Mouse (Mus musculus): ENCODE measurements around the gene Krt80. TPM values are rescaled to one million over a fixed set of nuclear protein-coding genes. Genes with fewer than 3 reads are reported as not detected.

The Krt80 gene
- polyA plus RNA-seq, 1 experiment from 2014 or later = 26.3 TPM

GRCm38 (mm10) chr15:101363933-101364332, 6.0 kb downstream of the Krt80 start:
- no peaks in the 10 kb centered on the region for H3K27me3 ChIP-seq (replicated peaks; ENCODE audit: insufficient read depth, low read length)
- no peak for TF ChIP-seq CTCF (IDR thresholded peaks at IDR 0.05)
- no peak for TF ChIP-seq EP300 (IDR thresholded peaks at IDR 0.05)
- DNase-seq (ENCODE audit: low spot score) = no peak
- H3K9ac ChIP-seq (replicated peaks; ENCODE audit: low read depth) = no peak overlapping the region
- no peak for ATAC-seq
- 72% methylated on average over 6 of the region's 6 CpGs for WGBS
- H3K4me2 ChIP-seq (replicated peaks; ENCODE audit: low read depth, low read length) = peak overlapping the region; percentile 28; the same call in 1 of the 2 replicates
- no peak overlapping the region for H3K4me3 ChIP-seq (ENCODE audit: low read depth, low read length)
- H3K9me3 ChIP-seq (ENCODE audit: low read length) = no peaks in the 10 kb centered on the region
- no peaks in the 10 kb centered on the region for H3K36me3 ChIP-seq (ENCODE audit: insufficient read depth, low read length)
- H3K27ac ChIP-seq (ENCODE audit: low read length) = 0 out of 2 replicates have a peak overlapping the region, but pooled peaks have one; percentile 6
- H3K4me1 ChIP-seq (ENCODE audit: insufficient read depth, low read depth, low read length) = peaks cover 19% of the 10 kb centered on the region

DNA sequence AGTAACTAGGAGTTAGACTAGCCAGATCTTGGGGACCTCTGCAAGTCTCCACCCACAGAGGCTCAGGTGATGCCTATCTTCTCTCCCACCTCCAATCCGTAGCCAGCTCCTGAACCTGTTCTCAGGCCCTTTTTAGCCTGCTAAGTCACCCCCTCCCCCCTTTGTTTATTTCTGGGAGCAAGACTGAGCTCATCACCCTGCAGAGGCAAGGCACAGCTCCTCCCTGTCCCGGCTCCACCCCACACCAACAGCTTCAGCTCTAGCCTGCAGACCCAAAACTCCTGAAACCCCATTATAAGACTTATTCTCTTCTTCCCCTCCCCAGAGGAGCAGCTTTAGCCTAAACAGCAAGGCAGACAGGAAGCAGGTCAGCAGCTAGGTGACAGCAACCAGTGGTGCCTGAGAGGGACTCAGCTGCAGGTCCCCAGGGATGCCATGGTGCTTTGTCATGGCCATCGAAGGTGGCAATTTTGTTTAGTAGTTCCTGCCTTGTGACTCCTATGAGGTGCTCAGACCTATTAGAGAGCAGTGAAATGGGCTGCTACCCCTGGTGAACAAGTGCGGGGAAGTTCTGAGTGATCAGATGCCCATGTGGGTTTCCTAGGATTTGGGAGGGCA, 7.5 kb downstream of the Krt80 start:
- Histone ChIP-seq H3K4me1 (ENCODE audit: insufficient read depth, low read depth, low read length) (peaks cover 15% of the 10 kb centered on the region), H3K4me2 (replicated peaks; ENCODE audit: low read depth, low read length) (no peak overlapping the region), H3K36me3 (ENCODE audit: insufficient read depth, low read length) (peaks cover 5% of the 10 kb centered on the region; the same call in 1 of the 2 replicates), H3K27ac (ENCODE audit: low read length) (no peak overlapping the region), H3K27me3 (replicated peaks; ENCODE audit: insufficient read depth, low read length) (no peaks in the 10 kb centered on the region), H3K4me3 (ENCODE audit: low read depth, low read length) (no peak overlapping the region), H3K9ac (replicated peaks; ENCODE audit: low read depth) (no peak overlapping the region), H3K9me3 (ENCODE audit: low read length) (no peaks in the 10 kb centered on the region)
- TF ChIP-seq CTCF (IDR thresholded peaks at IDR 0.05) (no peak), EP300 (IDR thresholded peaks at IDR 0.05) (peak; percentile 42; the same call in 1 of the 2 replicates)
- WGBS = 46% methylated on average over 4 of the region's 4 CpGs
- ATAC-seq (no peak), DNase-seq (ENCODE audit: low spot score) (peak; percentile 40)

- 87% methylated on average over 4 of the region's 4 CpGs for WGBS
- H3K27me3 ChIP-seq (replicated peaks; ENCODE audit: insufficient read depth, low read length) = no peaks in the 10 kb centered on the region
- no peak overlapping the region for H3K4me2 ChIP-seq (replicated peaks; ENCODE audit: low read depth, low read length)
- TF ChIP-seq EP300 (IDR thresholded peaks at IDR 0.05) = no peak
- no peaks in the 10 kb centered on the region for H3K4me1 ChIP-seq (ENCODE audit: insufficient read depth, low read depth, low read length)
- DNase-seq (ENCODE audit: low spot score) = no peak
- ATAC-seq = no peak
- no peak overlapping the region for H3K9ac ChIP-seq (replicated peaks; ENCODE audit: low read depth)
- H3K36me3 ChIP-seq (ENCODE audit: insufficient read depth, low read length) = peaks cover 5% of the 10 kb centered on the region; the same call in 1 of the 2 replicates
- no peaks in the 10 kb centered on the region for H3K9me3 ChIP-seq (ENCODE audit: low read length)
- H3K27ac ChIP-seq (ENCODE audit: low read length) = no peak overlapping the region
- H3K4me3 ChIP-seq (ENCODE audit: low read depth, low read length) = no peak overlapping the region
These were observed 14.6 kb downstream of the Krt80 start for GRCm38 (mm10) chr15:101355382-101355786.

DNA sequence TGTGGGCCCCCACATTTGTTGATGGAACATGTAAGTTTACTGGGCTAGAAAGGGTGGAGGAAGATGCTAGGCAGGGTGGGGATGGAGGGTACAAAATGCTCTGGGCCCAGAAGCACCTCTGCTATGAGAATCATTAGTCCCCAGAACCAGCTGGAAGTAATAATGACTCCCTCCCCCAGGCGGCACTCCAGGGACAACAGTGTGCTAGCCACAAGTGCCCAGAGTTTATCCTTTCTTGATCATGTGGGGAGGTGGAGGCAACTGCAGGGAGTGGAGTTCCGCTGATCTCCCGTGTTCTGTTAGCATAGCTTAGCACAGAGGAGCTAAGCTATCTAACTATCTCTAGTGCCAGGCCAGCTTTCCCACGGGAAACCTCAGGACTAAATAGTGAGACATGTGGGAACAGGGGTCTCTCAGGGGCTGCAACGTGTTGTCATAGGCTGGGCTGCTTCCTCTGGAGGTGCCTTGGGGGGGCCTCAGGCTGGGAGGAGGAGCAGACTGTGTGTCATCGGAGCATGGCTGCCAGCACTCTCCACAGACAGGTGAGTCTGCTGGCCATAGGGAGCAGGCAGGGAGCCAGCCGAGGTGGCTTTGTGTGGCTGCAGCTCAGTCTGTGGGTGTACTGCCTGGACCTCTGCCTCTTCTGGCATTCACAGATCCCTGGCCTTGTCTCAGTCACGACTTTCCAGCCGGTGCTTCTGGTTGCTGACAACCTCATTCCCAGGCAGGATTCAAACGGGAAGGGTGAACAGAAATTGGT, 17.1 kb downstream of the Krt80 start:
- no peak for ATAC-seq

GRCm38 (mm10) chr15:101352047-101352446, 17.9 kb downstream of the Krt80 start:
- no peaks in the 10 kb centered on the region for H3K4me1 ChIP-seq (ENCODE audit: insufficient read depth, low read depth, low read length)
- DNase-seq (ENCODE audit: low spot score) (no peak), ATAC-seq (no peak)
- WGBS = 76% methylated on average over 13 of the region's 13 CpGs
- TF ChIP-seq EP300 (IDR thresholded peaks at IDR 0.05) (no peak), CTCF (IDR thresholded peaks at IDR 0.05) (no peak)
- H3K4me2 ChIP-seq (replicated peaks; ENCODE audit: low read depth, low read length) = no peak overlapping the region
- H3K27me3 ChIP-seq (replicated peaks; ENCODE audit: insufficient read depth, low read length) = no peaks in the 10 kb centered on the region
- no peak overlapping the region for H3K27ac ChIP-seq (ENCODE audit: low read length)
- H3K4me3 ChIP-seq (ENCODE audit: low read depth, low read length) = no peak overlapping the region
- H3K9me3 ChIP-seq (ENCODE audit: low read length) = no peaks in the 10 kb centered on the region
- H3K9ac ChIP-seq (replicated peaks; ENCODE audit: low read depth) = no peak overlapping the region
- H3K36me3 ChIP-seq (ENCODE audit: insufficient read depth, low read length) = no peaks in the 10 kb centered on the region

More for the DNA sequence above, 17.1 kb downstream of the Krt80 start:
- H3K4me3 ChIP-seq (ENCODE audit: low read depth, low read length) = no peak overlapping the region
- no peak overlapping the region for H3K4me2 ChIP-seq (replicated peaks; ENCODE audit: low read depth, low read length)
- TF ChIP-seq CTCF (IDR thresholded peaks at IDR 0.05) (no peak; the same call in 1 of the 2 replicates), EP300 (IDR thresholded peaks at IDR 0.05) (no peak)
- H3K36me3 ChIP-seq (ENCODE audit: insufficient read depth, low read length) = no peaks in the 10 kb centered on the region
- WGBS = 59% methylated on average over 10 of the region's 10 CpGs
- no peaks in the 10 kb centered on the region for H3K9me3 ChIP-seq (ENCODE audit: low read length)
- H3K9ac ChIP-seq (replicated peaks; ENCODE audit: low read depth) = no peak overlapping the region
- H3K4me1 ChIP-seq (ENCODE audit: insufficient read depth, low read depth, low read length) = no peaks in the 10 kb centered on the region
- DNase-seq (ENCODE audit: low spot score) = no peak
- H3K27ac ChIP-seq (ENCODE audit: low read length) = no peak overlapping the region
- no peaks in the 10 kb centered on the region for H3K27me3 ChIP-seq (replicated peaks; ENCODE audit: insufficient read depth, low read length)

DNA sequence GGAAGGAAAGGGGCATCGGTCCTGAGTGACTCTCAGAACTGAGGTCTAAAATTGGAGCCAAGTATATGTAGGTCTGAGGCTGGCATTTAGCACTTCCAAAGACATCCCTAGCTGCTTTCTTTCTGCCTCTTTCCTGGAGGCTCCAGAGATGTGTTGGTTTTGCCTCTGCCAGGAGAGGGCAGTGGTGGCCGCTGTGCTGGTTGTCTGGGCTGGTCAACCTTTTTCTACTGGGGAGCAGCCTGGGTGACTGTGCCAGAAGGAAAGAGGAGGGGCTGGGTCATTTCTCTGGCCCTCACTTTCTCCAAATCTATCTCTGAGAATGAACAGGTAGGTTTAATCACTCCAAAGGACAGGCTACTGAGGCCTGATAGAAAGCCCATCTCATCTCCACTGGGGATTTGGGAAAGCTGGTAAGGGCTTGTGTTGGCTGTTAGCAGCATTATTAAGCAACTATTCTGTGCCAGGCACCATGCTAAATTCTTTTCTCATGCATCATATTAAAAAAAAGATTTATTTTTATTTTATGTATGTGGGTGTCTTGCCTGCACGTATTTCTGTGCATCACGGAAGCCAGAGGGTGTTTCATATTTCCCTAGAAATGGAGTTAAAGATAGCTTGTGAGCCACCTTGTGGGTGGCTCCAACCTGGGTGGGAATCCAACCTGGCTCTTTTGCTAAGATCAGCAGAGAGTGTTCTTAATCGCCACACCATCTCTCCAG, 28.0 kb downstream of the Krt80 start:
- ATAC-seq (peak; percentile 50; the same call in 1 of the 2 replicates), DNase-seq (ENCODE audit: low spot score) (peak; percentile 64)
- H3K4me3 ChIP-seq (ENCODE audit: low read depth, low read length) = no peak overlapping the region
- H3K4me2 ChIP-seq (replicated peaks; ENCODE audit: low read depth, low read length) = no peak overlapping the region
- TF ChIP-seq CTCF (IDR thresholded peaks at IDR 0.05) = peak; percentile 88
- no peak for TF ChIP-seq EP300 (IDR thresholded peaks at IDR 0.05)
- no peaks in the 10 kb centered on the region for H3K27me3 ChIP-seq (replicated peaks; ENCODE audit: insufficient read depth, low read length)
- 50% methylated on average over 5 of the region's 5 CpGs for WGBS
- H3K9ac ChIP-seq (replicated peaks; ENCODE audit: low read depth) = no peak overlapping the region
- no peaks in the 10 kb centered on the region for H3K36me3 ChIP-seq (ENCODE audit: insufficient read depth, low read length)
- 0 out of 2 replicates have a peak, but pooled peaks cover 5% of the 10 kb centered on the region for H3K4me1 ChIP-seq (ENCODE audit: insufficient read depth, low read depth, low read length)
- H3K27ac ChIP-seq (ENCODE audit: low read length) = no peak overlapping the region
- no peaks in the 10 kb centered on the region for H3K9me3 ChIP-seq (ENCODE audit: low read length)

All from lung, postnatal 0 days (tissue).